Mouse (Mus musculus) erythroblast, embryonic 14.5 days (primary cell): ENCODE measurements at regions not wholly inside any gene's neighbourhood (a gene's known extent, or its start where the extent isn't known, plus 50 kb on each side); places are given as distances from the start of the nearest gene placed in this dataset.

Experiments
- GATA1 ChIP-seq: IDR thresholded peaks from 2 replicates; pipeline ENCODE4 v1.6.1; 2012; ENCODE audit warnings: low read length, inconsistent platforms, mixed read lengths
- TAL1 ChIP-seq: IDR thresholded peaks from 3 replicates; pipeline ENCODE4 v1.6.1; 2012; ENCODE audit warnings: low read length, inconsistent platforms, mixed read lengths

DNA sequence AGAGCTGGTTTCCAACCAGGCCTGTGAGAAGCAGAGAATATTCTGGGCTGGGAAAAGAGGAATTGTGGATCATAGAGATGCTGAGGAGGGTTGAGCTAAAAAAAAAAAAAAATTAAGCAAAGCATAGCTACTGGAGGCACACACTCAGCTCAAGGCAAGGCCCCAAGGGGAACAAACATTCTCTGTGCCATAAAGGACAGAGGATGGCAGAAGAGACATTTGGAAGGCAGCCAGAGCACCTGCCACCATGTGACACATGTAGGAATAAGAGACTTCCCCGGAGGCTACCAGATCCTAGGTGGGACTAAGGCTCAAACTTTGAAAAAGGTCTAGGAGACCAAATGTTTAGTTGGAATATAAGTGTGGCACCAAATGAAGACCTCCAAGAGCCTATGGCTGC lies 96.4 kb upstream of the Gm26657 start:
- TF ChIP-seq TAL1, result no peak
- no peak for TF ChIP-seq GATA1
